Mouse (Mus musculus) heart, postnatal 0 days (tissue): ENCODE measurements at regions not wholly inside any gene's neighbourhood (a gene's known extent, or its start where the extent isn't known, plus 50 kb on each side); places are given as distances from the start of the nearest gene placed in this dataset.

Source experiments
- CTCF ChIP-seq: IDR thresholded peaks from 2 replicates; pipeline ENCODE4 v1.5.1; 2016; ENCODE audit warnings: antibody characterized with exemption, control low read depth, low read depth
- EP300 ChIP-seq: IDR thresholded peaks from 2 replicates; pipeline ENCODE4 v1.6.1; 2016; ENCODE audit warnings: antibody characterized with exemption, low read depth

GRCm38 (mm10) chr3:140143900-140144299 lies 938.4 kb downstream of the Stpg2 start:
- TF ChIP-seq CTCF (no peak), EP300 (no peak)
